Mouse (Mus musculus): ENCODE data around the gene Arhgap21. TPM values are rescaled to one million over a fixed set of nuclear protein-coding genes. Genes with fewer than 3 reads are reported as not detected.

The Arhgap21 gene
- polyA plus RNA-seq, 1 experiment from 2014 or later = 11.1 TPM

DNA sequence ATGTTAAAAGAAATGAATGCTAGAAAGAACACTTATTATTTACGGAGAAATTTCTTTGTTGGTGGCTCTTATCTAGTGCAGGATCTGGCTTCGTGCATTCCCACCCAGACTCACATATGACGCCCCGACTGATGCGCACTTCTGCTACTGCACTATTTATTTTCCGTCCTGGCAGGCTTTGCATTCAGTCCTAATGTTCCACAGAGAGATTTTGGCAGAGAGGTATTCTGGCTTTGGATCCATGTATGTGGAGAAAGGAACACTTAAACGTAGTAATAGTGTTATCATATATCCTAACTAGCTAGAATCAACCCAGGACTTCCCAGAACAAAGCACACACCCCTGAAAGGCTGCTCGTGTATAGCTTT lies 8.0 kb downstream of the Arhgap21 start:
- no peaks in the 10 kb centered on the region for H3K9me3 ChIP-seq (ENCODE audit: control insufficient read depth, low read length)
- H3K9ac ChIP-seq (ENCODE audit: low read length) = no peak overlapping the region
- no peak overlapping the region for H3K4me3 ChIP-seq (ENCODE audit: low read length)
- WGBS = 57% methylated on average over 8 of the region's 8 CpGs
- no peaks in the 10 kb centered on the region for H3K36me3 ChIP-seq (ENCODE audit: control insufficient read depth, insufficient read depth, low read length)
- peaks cover 47% of the 10 kb centered on the region for H3K4me1 ChIP-seq (replicated peaks; ENCODE audit: control insufficient read depth, insufficient read depth, low read length)
- H3K27me3 ChIP-seq (ENCODE audit: control insufficient read depth, insufficient read depth, low read depth, low read length) = no peaks in the 10 kb centered on the region
- no peak for ATAC-seq (ENCODE audit: low read depth)
- no peak overlapping the region for H3K4me2 ChIP-seq (ENCODE audit: low read depth, low read length)
- H3K27ac ChIP-seq (ENCODE audit: low read length) = no peak overlapping the region

DNA sequence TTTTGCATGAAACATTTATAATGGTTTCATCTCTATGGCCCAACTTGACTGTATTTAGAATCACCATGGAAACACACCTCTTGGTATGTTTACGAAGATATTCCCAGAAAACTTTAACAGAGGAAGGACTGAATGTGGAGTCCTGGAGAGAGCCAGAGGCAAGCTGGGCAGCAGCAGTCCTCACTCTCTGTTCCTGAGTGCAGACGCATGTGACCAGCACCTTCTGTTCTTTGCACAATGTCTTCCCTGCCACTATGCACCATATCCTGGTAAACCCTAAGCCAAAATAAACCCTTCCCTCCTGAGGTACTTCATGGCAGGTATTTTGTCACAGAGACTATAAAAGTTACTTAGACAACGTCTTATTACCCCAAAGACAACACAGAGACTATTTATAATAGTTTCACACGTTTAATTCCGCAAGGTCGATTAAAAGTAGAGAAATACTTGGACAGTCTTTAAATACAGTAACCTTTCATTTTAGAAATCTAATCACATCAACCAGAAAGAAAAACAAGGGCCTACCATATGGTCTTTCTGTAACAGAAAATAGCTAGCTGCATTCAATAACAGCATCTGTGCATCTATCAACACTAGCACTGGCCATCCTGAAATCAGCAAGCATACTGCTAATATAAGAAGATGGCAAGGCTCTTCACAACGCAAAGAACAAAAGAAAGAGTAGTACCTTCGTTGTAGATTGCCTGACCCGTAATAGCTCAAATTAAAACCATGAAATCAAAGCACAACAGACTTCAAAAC lies 8.6 kb downstream of the Arhgap21 start:
- WGBS = 73% methylated on average over 9 of the region's 9 CpGs
- Histone ChIP-seq H3K27me3 (ENCODE audit: control insufficient read depth, insufficient read depth, low read depth, low read length) (no peaks in the 10 kb centered on the region), H3K27ac (ENCODE audit: low read length) (no peak overlapping the region), H3K9me3 (ENCODE audit: control insufficient read depth, low read length) (no peaks in the 10 kb centered on the region), H3K36me3 (ENCODE audit: control insufficient read depth, insufficient read depth, low read length) (no peaks in the 10 kb centered on the region), H3K4me1 (replicated peaks; ENCODE audit: control insufficient read depth, insufficient read depth, low read length) (peaks cover 43% of the 10 kb centered on the region), H3K4me2 (ENCODE audit: low read depth, low read length) (no peak overlapping the region), H3K9ac (ENCODE audit: low read length) (no peak overlapping the region), H3K4me3 (ENCODE audit: low read length) (no peak overlapping the region)
- no peak for ATAC-seq (ENCODE audit: low read depth)

DNA sequence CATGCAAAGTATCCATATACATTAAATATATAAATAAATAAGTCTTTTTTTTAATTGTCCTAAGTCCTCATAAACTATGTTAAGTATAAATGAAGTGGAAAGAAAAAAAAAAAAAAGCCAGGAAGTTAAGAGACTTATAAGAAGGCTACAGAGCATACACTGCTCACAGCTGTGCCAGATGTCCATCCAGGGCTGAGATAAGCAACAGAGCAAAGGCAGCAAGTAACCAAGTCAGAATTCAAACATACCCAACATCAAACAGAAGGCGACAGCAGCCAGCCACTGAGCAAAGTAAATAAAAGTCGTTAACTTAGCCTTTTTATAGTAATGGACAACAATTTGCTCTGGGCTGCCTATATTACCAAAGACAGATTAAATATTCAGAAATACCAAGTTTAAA lies 9.6 kb downstream of the Arhgap21 start:
- no peaks in the 10 kb centered on the region for H3K36me3 ChIP-seq (ENCODE audit: control insufficient read depth, insufficient read depth, low read length)
- WGBS = 27% methylated on average over 2 of the region's 2 CpGs
- H3K9ac ChIP-seq (ENCODE audit: low read length) = no peak overlapping the region
- H3K4me1 ChIP-seq (replicated peaks; ENCODE audit: control insufficient read depth, insufficient read depth, low read length) = peaks cover 40% of the 10 kb centered on the region
- no peak overlapping the region for H3K27ac ChIP-seq (ENCODE audit: low read length)
- no peak overlapping the region for H3K4me2 ChIP-seq (ENCODE audit: low read depth, low read length)
- H3K9me3 ChIP-seq (ENCODE audit: control insufficient read depth, low read length) = no peaks in the 10 kb centered on the region
- H3K27me3 ChIP-seq (ENCODE audit: control insufficient read depth, insufficient read depth, low read depth, low read length) = no peaks in the 10 kb centered on the region
- no peak for ATAC-seq (ENCODE audit: low read depth)
- no peak overlapping the region for H3K4me3 ChIP-seq (ENCODE audit: low read length)

DNA sequence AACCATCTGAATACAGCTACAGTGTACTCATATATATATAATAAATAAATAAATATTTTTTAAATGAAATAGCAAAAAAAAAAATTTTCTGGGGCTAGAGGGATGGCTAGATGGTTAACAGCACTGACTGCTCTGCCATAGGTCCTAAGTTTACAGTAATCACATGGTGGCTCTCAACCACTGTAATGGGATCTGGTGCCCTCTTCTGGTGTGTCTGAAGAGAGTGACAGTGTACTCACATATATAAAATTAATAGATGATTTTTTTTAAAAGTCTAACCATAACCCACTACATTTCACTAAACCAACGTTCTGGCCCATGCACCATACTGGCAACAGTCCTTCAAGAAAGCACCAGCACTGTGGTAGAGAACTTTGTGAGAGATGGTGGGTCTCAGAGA lies 10.7 kb downstream of the Arhgap21 start:
- Histone ChIP-seq H3K36me3 (ENCODE audit: control insufficient read depth, insufficient read depth, low read length) (no peaks in the 10 kb centered on the region), H3K27ac (ENCODE audit: low read length) (no peak overlapping the region), H3K4me1 (replicated peaks; ENCODE audit: control insufficient read depth, insufficient read depth, low read length) (peaks cover 32% of the 10 kb centered on the region), H3K9me3 (ENCODE audit: control insufficient read depth, low read length) (no peaks in the 10 kb centered on the region), H3K4me3 (ENCODE audit: low read length) (no peak overlapping the region), H3K9ac (ENCODE audit: low read length) (no peak overlapping the region), H3K27me3 (ENCODE audit: control insufficient read depth, insufficient read depth, low read depth, low read length) (no peaks in the 10 kb centered on the region), H3K4me2 (ENCODE audit: low read depth, low read length) (no peak overlapping the region)
- WGBS = 86% methylated on average over 1 of the region's 1 CpGs
- ATAC-seq (ENCODE audit: low read depth) = no peak

DNA sequence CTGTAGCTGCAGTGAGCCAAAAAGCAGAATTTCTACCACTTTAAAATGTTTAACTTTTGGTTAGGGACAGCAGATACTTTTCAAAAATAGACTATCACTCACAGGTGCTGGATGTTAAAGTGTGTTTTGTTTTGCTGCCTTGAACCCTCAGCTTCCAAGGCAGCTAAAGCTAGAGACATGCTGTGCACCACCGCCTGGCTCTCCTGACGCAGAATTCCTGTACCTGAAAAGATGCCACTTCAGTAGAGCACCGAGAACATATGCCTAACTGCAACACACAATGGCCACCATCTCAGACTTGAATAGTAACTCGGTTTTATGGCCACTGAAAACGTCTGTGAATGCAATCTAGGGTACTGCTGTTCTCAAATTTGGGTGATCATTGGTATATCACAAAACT lies 12.0 kb downstream of the Arhgap21 start:
- no peak overlapping the region for H3K27ac ChIP-seq (ENCODE audit: low read length)
- no peak for ATAC-seq (ENCODE audit: low read depth)
- no peaks in the 10 kb centered on the region for H3K27me3 ChIP-seq (ENCODE audit: control insufficient read depth, insufficient read depth, low read depth, low read length)
- H3K9me3 ChIP-seq (ENCODE audit: control insufficient read depth, low read length) = no peaks in the 10 kb centered on the region
- H3K4me1 ChIP-seq (replicated peaks; ENCODE audit: control insufficient read depth, insufficient read depth, low read length) = peaks cover 21% of the 10 kb centered on the region
- no peaks in the 10 kb centered on the region for H3K36me3 ChIP-seq (ENCODE audit: control insufficient read depth, insufficient read depth, low read length)
- no peak overlapping the region for H3K4me3 ChIP-seq (ENCODE audit: low read length)
- no peak overlapping the region for H3K4me2 ChIP-seq (ENCODE audit: low read depth, low read length)
- H3K9ac ChIP-seq (ENCODE audit: low read length) = no peak overlapping the region
- 66% methylated on average over 5 of the region's 5 CpGs for WGBS

DNA sequence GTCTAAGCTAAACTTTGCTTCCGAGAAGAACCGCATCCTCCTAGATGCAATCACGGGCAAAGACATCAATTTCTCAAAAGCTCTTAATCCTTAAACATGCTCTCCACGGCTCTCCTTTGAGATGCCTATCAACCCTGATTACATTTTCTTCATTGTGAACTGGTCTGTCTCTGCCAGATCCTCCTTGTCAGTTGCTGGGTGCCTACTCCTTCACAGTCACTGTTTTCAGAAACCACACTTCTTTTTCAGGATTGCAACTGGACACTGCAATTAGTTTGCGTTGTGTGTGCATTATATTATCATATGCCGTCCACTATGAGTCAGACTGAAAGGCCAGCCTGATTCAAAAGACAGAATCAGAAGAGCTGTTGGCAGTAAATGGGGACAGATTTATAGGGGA lies 12.7 kb downstream of the Arhgap21 start:
- Histone ChIP-seq H3K4me2 (ENCODE audit: low read depth, low read length) (no peak overlapping the region), H3K9me3 (ENCODE audit: control insufficient read depth, low read length) (no peaks in the 10 kb centered on the region), H3K27me3 (ENCODE audit: control insufficient read depth, insufficient read depth, low read depth, low read length) (no peaks in the 10 kb centered on the region), H3K36me3 (ENCODE audit: control insufficient read depth, insufficient read depth, low read length) (no peaks in the 10 kb centered on the region), H3K9ac (ENCODE audit: low read length) (no peak overlapping the region), H3K4me1 (replicated peaks; ENCODE audit: control insufficient read depth, insufficient read depth, low read length) (peaks cover 16% of the 10 kb centered on the region), H3K4me3 (ENCODE audit: low read length) (no peak overlapping the region), H3K27ac (ENCODE audit: low read length) (no peak overlapping the region)
- 46% methylated on average over 6 of the region's 6 CpGs for WGBS
- ATAC-seq (ENCODE audit: low read depth) = no peak

DNA sequence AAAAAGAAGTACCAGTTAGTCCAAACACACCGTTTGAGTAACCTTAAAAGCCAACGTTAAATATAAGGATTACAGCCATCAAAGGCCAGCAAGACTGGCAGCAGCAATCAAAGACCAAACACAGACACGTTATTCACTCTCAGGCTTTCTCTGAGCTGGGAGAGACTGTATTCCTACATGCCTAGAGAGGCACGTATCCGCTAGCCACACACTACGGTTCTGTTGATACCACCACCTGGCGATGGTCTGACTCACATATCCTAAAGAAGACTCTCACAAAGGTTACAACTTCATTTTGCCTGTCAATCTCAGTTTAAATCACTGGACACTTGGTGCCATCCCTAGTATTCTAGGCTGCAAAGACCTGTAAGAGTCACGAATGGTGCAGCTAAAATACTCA lies 13.3 kb downstream of the Arhgap21 start:
- Histone ChIP-seq H3K27me3 (ENCODE audit: control insufficient read depth, insufficient read depth, low read depth, low read length) (no peaks in the 10 kb centered on the region), H3K9me3 (ENCODE audit: control insufficient read depth, low read length) (no peaks in the 10 kb centered on the region), H3K9ac (ENCODE audit: low read length) (no peak overlapping the region), H3K36me3 (ENCODE audit: control insufficient read depth, insufficient read depth, low read length) (no peaks in the 10 kb centered on the region), H3K4me1 (replicated peaks; ENCODE audit: control insufficient read depth, insufficient read depth, low read length) (peaks cover 11% of the 10 kb centered on the region), H3K4me2 (ENCODE audit: low read depth, low read length) (no peak overlapping the region), H3K4me3 (ENCODE audit: low read length) (no peak overlapping the region), H3K27ac (ENCODE audit: low read length) (no peak overlapping the region)
- ATAC-seq (ENCODE audit: low read depth) = no peak
- WGBS = 53% methylated on average over 8 of the region's 8 CpGs

DNA sequence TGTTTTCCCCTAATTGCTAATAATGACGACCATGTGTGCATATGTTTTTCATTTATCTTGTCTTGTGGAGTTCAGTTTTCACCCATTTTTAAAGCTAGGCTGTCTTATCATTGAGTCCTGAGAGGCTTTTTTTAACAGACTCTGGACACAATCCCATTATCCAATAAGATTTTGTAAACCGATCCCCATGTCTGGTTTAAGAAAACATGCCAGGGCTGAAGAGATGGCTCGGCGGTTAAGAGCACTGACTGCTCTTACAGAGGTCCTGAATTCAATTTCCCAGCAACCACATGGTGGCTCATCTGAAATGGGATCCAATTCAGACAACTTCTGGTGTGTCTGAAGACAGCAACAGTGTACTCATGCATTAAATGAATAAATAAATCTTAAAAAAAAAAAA lies 16.0 kb downstream of the Arhgap21 start:
- Histone ChIP-seq H3K9ac (ENCODE audit: low read length) (no peak overlapping the region), H3K27me3 (ENCODE audit: control insufficient read depth, insufficient read depth, low read depth, low read length) (no peaks in the 10 kb centered on the region), H3K4me2 (ENCODE audit: low read depth, low read length) (no peak overlapping the region), H3K9me3 (ENCODE audit: control insufficient read depth, low read length) (no peaks in the 10 kb centered on the region), H3K4me3 (ENCODE audit: low read length) (no peak overlapping the region), H3K4me1 (replicated peaks; ENCODE audit: control insufficient read depth, insufficient read depth, low read length) (peaks cover 4% of the 10 kb centered on the region; the same call in 1 of the 2 replicates), H3K27ac (ENCODE audit: low read length) (no peak overlapping the region), H3K36me3 (ENCODE audit: control insufficient read depth, insufficient read depth, low read length) (no peaks in the 10 kb centered on the region)
- ATAC-seq (ENCODE audit: low read depth) = no peak
- WGBS = 44% methylated on average over 4 of the region's 4 CpGs

DNA sequence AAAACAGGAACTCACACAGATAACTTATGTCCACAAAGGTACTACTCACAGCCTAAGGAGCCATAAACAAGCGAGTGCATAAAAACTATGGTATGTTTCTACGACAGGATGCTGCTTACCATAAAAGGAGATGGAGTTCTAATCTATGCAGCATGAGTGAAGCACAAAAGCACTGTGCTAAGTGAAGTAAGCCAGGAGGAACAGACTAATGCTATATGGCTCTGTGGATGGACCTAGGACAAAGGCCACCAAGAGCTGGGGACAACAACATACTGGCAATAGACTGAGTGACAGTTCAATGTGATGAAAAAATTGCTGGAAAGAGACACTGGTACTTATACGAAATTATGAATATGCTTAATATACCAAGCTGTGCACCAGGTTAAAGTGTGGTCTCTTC lies 19.5 kb downstream of the Arhgap21 start:
- Histone ChIP-seq H3K9ac (ENCODE audit: low read length) (no peak overlapping the region), H3K4me2 (ENCODE audit: low read depth, low read length) (no peak overlapping the region), H3K36me3 (ENCODE audit: control insufficient read depth, insufficient read depth, low read length) (no peaks in the 10 kb centered on the region), H3K4me1 (replicated peaks; ENCODE audit: control insufficient read depth, insufficient read depth, low read length) (peaks cover 4% of the 10 kb centered on the region), H3K9me3 (ENCODE audit: control insufficient read depth, low read length) (no peaks in the 10 kb centered on the region), H3K4me3 (ENCODE audit: low read length) (no peak overlapping the region), H3K27me3 (ENCODE audit: control insufficient read depth, insufficient read depth, low read depth, low read length) (no peaks in the 10 kb centered on the region), H3K27ac (ENCODE audit: low read length) (no peak overlapping the region)
- WGBS = 73% methylated on average over 3 of the region's 3 CpGs
- no peak for ATAC-seq (ENCODE audit: low read depth)

DNA sequence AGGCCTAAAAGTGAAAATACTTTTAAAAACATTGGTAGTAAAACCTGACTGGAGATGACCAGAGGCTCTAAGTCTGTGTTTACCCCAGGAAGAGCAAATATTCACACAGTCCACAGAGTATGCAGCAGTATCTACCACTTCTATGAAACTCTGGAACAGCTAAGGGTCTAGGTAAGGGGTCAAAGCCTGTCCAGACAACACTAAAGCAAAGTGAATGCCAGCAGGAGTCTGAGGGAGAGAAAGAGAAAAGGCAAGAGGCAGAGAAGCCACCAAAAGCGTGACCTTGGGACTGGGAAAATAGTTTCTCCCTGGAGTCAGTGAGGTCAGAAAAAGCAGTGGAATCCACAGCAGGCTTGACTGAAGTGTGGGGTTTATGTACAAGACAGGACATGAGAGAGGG lies 21.6 kb downstream of the Arhgap21 start:
- 48% methylated on average over 1 of the region's 1 CpGs for WGBS
- Histone ChIP-seq H3K27ac (ENCODE audit: low read length) (no peak overlapping the region), H3K4me1 (replicated peaks; ENCODE audit: control insufficient read depth, insufficient read depth, low read length) (peaks cover 20% of the 10 kb centered on the region)

More for the DNA sequence above, 21.6 kb downstream of the Arhgap21 start:
- Histone ChIP-seq H3K4me2 (ENCODE audit: low read depth, low read length) (no peak overlapping the region), H3K9me3 (ENCODE audit: control insufficient read depth, low read length) (no peaks in the 10 kb centered on the region), H3K9ac (ENCODE audit: low read length) (no peak overlapping the region), H3K27me3 (ENCODE audit: control insufficient read depth, insufficient read depth, low read depth, low read length) (no peaks in the 10 kb centered on the region), H3K36me3 (ENCODE audit: control insufficient read depth, insufficient read depth, low read length) (no peaks in the 10 kb centered on the region), H3K4me3 (ENCODE audit: low read length) (no peak overlapping the region)
- ATAC-seq (ENCODE audit: low read depth) = no peak
